Mouse (Mus musculus) olfactory bulb, adult 2 months (tissue): ENCODE data around the gene Ccnl2.

Source experiments
- CTCF ChIP-seq: fragments of 200-500 bp; IDR thresholded peaks from 2 replicates; pipeline ENCODE4 v1.5.1; 2012; ENCODE audit warnings: low read depth, mild to moderate bottlenecking, low read length, moderate library complexity; ENCODE audit not compliant: insufficient read depth
- POLR2A ChIP-seq: fragments of 200-500 bp; IDR thresholded peaks from 2 replicates; pipeline ENCODE4 v1.6.1; 2012; ENCODE audit warnings: mild to moderate bottlenecking, low read depth, low read length, moderate library complexity; ENCODE audit not compliant: insufficient read depth

GRCm38 (mm10) chr4:155838187-155839153, 26.2 kb downstream of the Ccnl2 start:
- TF ChIP-seq CTCF (no peak), POLR2A (no peak)
